Mouse (Mus musculus) limb, embryonic 12.5 days (tissue): ENCODE data around the gene Zfp84. TPM values are rescaled to one million over a fixed set of nuclear protein-coding genes. Genes with fewer than 3 reads are reported as not detected.

ENCODE experiments used
- ATAC-seq: fragments of 200-750 bp; cut with Nextera tagmentation; 2 replicates; pipeline ENCODE4 v1.8.0; 2017; ENCODE audit warnings: low read depth, moderate TSS enrichment; ENCODE audit not compliant: insufficient number of reproducible peaks, insufficient read depth, low FRiP score, low TSS enrichment
- H3K27ac ChIP-seq: fragments of 300-500 bp; sonication (generic); 2 replicates; pipeline ENCODE4 v1.5.1; 2016; ENCODE audit warnings: mild to moderate bottlenecking, moderate library complexity
- H3K27me3 ChIP-seq: fragments of 300-500 bp; sonication (generic); 2 replicates; pipeline ENCODE4 v1.6.1; 2016; ENCODE audit warnings: mild to moderate bottlenecking, moderate library complexity
- H3K36me3 ChIP-seq: fragments of 300-500 bp; sonication (generic); 2 replicates; pipeline ENCODE4 v1.6.1; 2016; ENCODE audit warnings: mild to moderate bottlenecking, moderate library complexity
- H3K4me1 ChIP-seq: fragments of 300-500 bp; sonication (generic); replicated peaks from 2 replicates; pipeline ENCODE4 v1.6.1; 2016
- H3K4me2 ChIP-seq: fragments of 300-500 bp; sonication (generic); 2 replicates; pipeline ENCODE4 v1.6.1; 2016; ENCODE audit warnings: mild to moderate bottlenecking, moderate library complexity
- H3K4me3 ChIP-seq: fragments of 300-500 bp; sonication (generic); replicated peaks from 2 replicates; pipeline ENCODE4 v1.5.1; 2016; ENCODE audit warnings: mild to moderate bottlenecking
- H3K9ac ChIP-seq: fragments of 300-500 bp; sonication (generic); replicated peaks from 2 replicates; pipeline ENCODE4 v1.6.1; 2016; ENCODE audit warnings: mild to moderate bottlenecking, moderate library complexity
- H3K9me3 ChIP-seq: fragments of 300-500 bp; sonication (generic); 2 replicates; pipeline ENCODE4 v1.6.1; 2016; ENCODE audit warnings: mild to moderate bottlenecking, moderate library complexity
- WGBS: fragments of 180-500 bp; shearing (Covaris S2); methylation state at CpG from one replicate; pipeline ENCODE4 v1.1.7; 2016; 5-methylcytosine and 5-hydroxymethylcytosine counted together
- microRNA counts: library from miRNA; unstranded; fragments of <30 nt; microRNA quantifications from one replicate; lab custom pipeline; 2017
- microRNA-seq: library from miRNA; unstranded; fragments of <30 nt; microRNA quantifications from one replicate; pipeline ENCODE4, GENCODE M21; 2017
- polyA plus RNA-seq: library from polyadenylated mRNA; unstranded; fragments of >200 nt; fragmentation: Nextera tagmentation; extraction: Ambion mirVana; gene quantifications from 2 replicates; pipeline ENCODE4 v1.2.1, GENCODE M21; 2016

The Zfp84 gene
- polyA plus RNA-seq, 1 experiment from 2014 or later = 14.0 TPM

- ATAC-seq = peak; percentile 53; the same call in 1 of the 2 replicates
- Histone ChIP-seq H3K4me1 (peaks cover 27% of the 10 kb centered on the region), H3K4me2 (peak overlapping the region; percentile 74), H3K9ac (peak overlapping the region; percentile 66), H3K36me3 (peaks cover 34% of the 10 kb centered on the region), H3K4me3 (peak overlapping the region; percentile 56), H3K9me3 (no peaks in the 10 kb centered on the region; the same call in 1 of the 2 replicates), H3K27ac (no peak overlapping the region), H3K27me3 (no peaks in the 10 kb centered on the region)
- 5% methylated on average over 12 of the region's 12 CpGs for WGBS
Measured at GRCm38 (mm10) chr7:29818619-29819254, 50.4 kb downstream of the Zfp84 start.

DNA sequence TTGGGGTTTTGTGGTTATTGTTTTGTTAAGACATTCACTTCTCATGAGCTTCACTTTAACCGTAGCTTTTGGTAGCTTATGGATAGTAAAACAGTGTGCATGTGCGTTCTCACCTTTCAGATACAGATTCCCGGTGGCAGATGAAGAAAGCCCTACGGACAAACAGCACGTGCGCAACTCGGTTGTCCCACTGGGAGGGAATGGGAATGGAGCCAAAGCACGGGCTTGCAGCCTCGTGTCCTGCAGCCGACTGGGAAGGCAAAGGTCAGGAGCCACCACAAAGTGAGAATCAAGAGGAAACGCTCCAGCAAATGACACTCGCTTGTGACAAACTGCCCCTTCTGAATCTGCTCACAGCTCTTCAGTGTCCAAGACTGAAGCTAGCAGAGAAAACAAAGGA, 59.6 kb downstream of the Zfp84 start:
- H3K9ac ChIP-seq = no peak overlapping the region
- H3K4me2 ChIP-seq = no peak overlapping the region
- no peak overlapping the region for H3K4me3 ChIP-seq
- H3K27me3 ChIP-seq = no peaks in the 10 kb centered on the region
- peaks cover 87% of the 10 kb centered on the region for H3K36me3 ChIP-seq
- no peaks in the 10 kb centered on the region for H3K9me3 ChIP-seq
- WGBS = 95% methylated on average over 12 of the region's 12 CpGs
- ATAC-seq = no peak
- H3K4me1 ChIP-seq = no peaks in the 10 kb centered on the region
- H3K27ac ChIP-seq = no peak overlapping the region

MicroRNA genes within 50 kb of the gene (microRNA counts, 519-probe panel; counts per million panel counts)
- microRNA mmu-miR-1964 (lab: Ali Mortazavi, UCI) = not detected

Small RNA genes lying within 50 kb of the gene (microRNA-seq; reads per million reads assigned to microRNA genes)
- 4.0 reads per million, percentile 13 among the genes with 10 or more reads in this experiment for gene Mir1964

Other genes starting within 250 kb of the Zfp84 start
- gene Sipa1l3, start 249.9 kb upstream of the Zfp84 start, polyA plus RNA-seq = 14.0 and 16.1 TPM in 2 replicates
- gene Catsperg2, start 41.5 kb upstream of the Zfp84 start, polyA plus RNA-seq = not detected in 2 replicates
- 9.3 and 9.9 TPM in 2 replicates for gene Zfp30, start 15.4 kb downstream of the Zfp84 start, polyA plus RNA-seq
- 17.1 and 18.0 TPM in 2 replicates for gene Zfp790, start 47.6 kb downstream of the Zfp84 start, polyA plus RNA-seq
- 9.0 and 10.2 TPM in 2 replicates for gene Zfp940, start 85.1 kb downstream of the Zfp84 start, polyA plus RNA-seq
- gene Zfp420, start 91.4 kb downstream of the Zfp84 start, polyA plus RNA-seq = 12.2 TPM in 2 replicates
- 12.8 and 13.3 TPM in 2 replicates for gene Zfp27, start 138.0 kb downstream of the Zfp84 start, polyA plus RNA-seq
- gene Zfp383, start 139.7 kb downstream of the Zfp84 start, polyA plus RNA-seq = 6.7 TPM in 2 replicates
- 15.5 and 18.0 TPM in 2 replicates for gene Zfp74, start 185.5 kb downstream of the Zfp84 start, polyA plus RNA-seq
- gene Zfp568, start 215.4 kb downstream of the Zfp84 start, polyA plus RNA-seq = 31.5 and 33.0 TPM in 2 replicates